Mouse (Mus musculus): ENCODE data around the gene Cacna2d3. TPM values are rescaled to one million over a fixed set of nuclear protein-coding genes. Genes with fewer than 3 reads are reported as not detected.
A peak's percentile ranks its signal among the peaks of the same experiment; 100 is the strongest.

Cacna2d3 gene
- total RNA-seq, 4 experiments from 2014 or later = 0.50 to 1.2 (median 0.91) TPM

DNA sequence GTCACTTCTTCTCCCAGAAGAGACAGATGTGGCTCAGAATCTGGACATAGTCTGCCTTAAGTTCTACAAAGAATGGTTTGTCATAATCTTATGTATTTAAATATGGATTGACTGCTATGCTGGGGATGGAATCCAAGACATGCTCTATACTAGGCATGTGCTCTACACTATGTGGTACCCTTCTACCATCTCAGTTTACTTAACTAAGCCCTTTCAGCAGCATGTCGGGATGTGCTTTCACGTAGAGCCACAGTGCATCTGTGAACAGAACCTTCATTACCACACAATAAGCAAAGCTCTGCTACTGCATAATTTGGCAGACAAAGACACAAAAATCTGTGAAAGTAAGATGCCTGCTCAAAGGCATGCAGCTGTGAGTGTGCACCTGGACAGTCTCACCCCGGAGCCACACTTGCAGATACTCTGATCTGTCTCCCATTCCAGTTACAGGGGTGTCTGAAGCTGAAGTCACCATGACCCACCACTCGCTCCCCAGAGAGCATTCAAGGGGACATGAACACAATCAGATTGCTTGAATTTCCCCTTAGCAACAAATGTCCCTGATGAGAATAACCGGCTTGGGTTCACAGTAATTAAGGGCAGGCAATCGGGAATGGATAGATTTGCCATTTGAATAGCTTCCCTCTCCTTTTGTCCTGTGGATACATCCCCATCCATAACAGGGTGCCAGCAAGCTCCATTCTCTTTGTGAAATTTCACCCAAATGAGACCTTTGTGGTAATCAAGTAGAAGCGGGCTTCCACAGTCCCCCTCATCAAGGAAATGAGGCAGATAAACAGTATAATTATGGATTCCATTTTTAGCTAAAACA is 773.4 kb downstream of the Cacna2d3 start:
- DNase-seq (ENCODE audit: low spot score) = no peak

- no peak for DNase-seq (ENCODE audit: low spot score)
Measured at GRCm38 (mm10) chr14:28932746-28933293, 788.8 kb downstream of the Cacna2d3 start.

- peak; percentile 7 for DNase-seq (ENCODE audit: low spot score)
Measured at GRCm38 (mm10) chr14:28923180-28923961, 798.3 kb downstream of the Cacna2d3 start.

DNA sequence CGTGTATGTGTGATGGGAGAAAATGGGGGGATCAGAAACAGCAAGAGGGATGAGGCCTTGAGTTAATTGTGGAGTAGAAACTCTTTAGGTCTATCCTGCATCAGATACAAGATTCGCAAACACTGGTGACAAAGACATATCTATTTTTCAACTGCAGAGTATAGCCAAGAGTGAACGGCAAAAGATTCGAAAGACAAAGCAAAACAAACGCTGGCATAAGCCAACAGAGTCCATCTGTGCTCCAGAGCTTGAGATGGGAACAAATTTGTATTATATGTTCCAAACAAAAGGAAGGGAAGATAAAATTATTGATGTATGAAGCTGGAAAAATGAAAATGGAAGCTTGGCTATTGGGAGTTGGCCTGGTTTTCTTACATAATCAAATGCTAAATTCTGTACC is 802.8 kb downstream of the Cacna2d3 start:
- no peak for DNase-seq (ENCODE audit: low spot score)

- no peak for DNase-seq (ENCODE audit: low spot score)
Measured at GRCm38 (mm10) chr14:28915004-28915403, 806.7 kb downstream of the Cacna2d3 start.

- no peak for DNase-seq (ENCODE audit: low spot score)
Measured at GRCm38 (mm10) chr14:28907659-28908058, 814.0 kb downstream of the Cacna2d3 start.

DNA sequence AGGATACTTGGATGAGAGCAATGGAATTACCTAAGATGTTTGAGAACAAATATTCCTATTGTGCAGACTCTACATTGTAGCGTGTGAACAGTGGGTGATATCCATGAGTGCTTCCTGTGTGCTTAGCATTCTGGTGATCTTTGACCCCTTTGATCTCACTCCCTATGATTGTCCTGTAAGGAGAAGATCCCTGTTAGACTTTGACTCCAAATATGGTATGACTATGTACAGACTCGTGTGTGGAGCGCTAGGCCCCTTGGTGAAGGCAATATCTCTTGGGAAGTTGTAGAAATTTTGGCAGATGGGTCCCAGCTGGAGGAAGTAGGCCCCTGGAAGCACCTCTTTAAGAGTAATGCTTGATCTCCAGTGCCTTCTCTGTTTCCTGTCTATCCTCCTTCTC is 829.1 kb downstream of the Cacna2d3 start:
- no peak for DNase-seq (ENCODE audit: low spot score)

DNA sequence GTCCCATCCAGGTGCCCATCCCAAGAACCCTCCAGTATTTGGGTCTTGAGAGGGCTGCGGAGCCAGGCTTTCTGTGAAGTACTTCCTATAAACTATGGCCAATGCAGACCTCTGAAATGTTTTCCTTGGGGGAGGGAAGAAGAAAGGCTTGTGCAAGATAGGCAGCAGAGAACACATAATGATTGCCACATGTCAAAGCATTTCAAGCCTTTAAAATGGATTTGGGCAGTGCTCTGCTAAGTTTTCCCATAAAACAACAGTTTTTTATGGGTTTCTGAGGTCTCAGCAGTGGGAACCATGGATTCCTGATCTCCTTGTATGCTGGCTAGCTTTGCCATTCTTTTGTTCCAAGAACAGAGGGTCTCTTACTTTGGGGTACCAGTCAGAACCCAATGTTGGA is 834.3 kb downstream of the Cacna2d3 start:
- no peak for DNase-seq (ENCODE audit: low spot score)

GRCm38 (mm10) chr14:28886661-28887060 is 835.0 kb downstream of the Cacna2d3 start:
- DNase-seq (ENCODE audit: low spot score) = no peak

GRCm38 (mm10) chr14:28870983-28871382 is 850.7 kb downstream of the Cacna2d3 start:
- DNase-seq (ENCODE audit: low spot score) = no peak

DNA sequence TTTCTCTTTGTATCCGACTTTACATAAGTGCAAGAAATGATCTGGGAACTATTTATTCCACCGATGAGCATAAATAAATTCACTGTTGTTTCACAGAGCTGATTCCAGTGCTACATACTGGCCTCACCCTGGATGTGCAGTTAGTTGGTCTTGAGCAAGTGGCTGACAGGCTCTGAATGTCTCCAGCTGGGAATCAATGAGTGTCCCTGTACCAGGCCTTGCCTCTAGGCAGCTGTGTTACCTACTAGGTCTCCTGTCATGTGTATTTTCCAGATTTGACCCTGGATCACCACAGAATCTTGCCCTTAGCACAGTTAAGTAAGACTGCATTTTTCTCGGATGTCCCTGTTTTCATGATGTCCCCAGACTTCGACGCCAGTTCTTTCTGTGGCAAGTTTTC is 851.3 kb downstream of the Cacna2d3 start:
- no peak for DNase-seq (ENCODE audit: low spot score)

- DNase-seq (ENCODE audit: low spot score) = no peak
Measured at GRCm38 (mm10) chr14:28864925-28865324, 856.7 kb downstream of the Cacna2d3 start.

DNA sequence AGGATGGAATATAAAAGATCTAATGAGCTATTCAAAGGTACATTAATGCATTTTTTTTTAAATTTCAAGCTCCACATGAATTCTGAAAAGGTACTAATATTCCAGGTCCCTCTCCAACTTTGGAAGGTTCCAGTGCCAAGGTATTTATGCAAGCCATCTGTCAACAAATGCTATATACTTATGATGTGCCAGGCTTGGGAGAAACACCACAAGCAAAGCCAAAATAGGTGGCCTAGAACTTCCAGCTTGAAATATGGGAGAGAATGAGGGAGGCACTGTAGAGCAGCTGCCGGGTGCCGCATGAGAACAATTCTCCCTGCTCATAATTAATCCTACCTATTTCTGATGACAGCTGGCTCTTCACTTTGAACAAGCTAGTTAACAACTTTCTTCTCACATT is 860.5 kb downstream of the Cacna2d3 start:
- DNase-seq (ENCODE audit: low spot score) = no peak

Other genes with a start within 250 kb of the Cacna2d3 start
- gene Selenok, start 246.4 kb upstream of the Cacna2d3 start, total RNA-seq (2022) = 100 to 1,000 TPM in 1 of 4 experiments, 10 to 100 TPM in 3; 80.2 to 101 (median 83.8) TPM

Data from heart, adult 8-10 months (tissue).